Comparison of ENCODE assay signal across 8 mouse cellular contexts in genomic region chr13:90967422-90967821, GRCm38 (mm10). TPM values are rescaled to one million over a fixed set of nuclear protein-coding genes. Genes with fewer than 3 reads are reported as not detected.
DNase-seq lines count a peak whose midpoint lies in the region; ATAC-seq lines count a peak whose summit lies in the region.

No protein-coding gene starts in this region.

- no peaks in the 10 kb centered on the region for H3K36me3 ChIP-seq in hindbrain, embryonic 14.5 days (replicated peaks; ENCODE audit: control insufficient read depth, insufficient read depth)

- H3K4me2 ChIP-seq in hindbrain, embryonic 14.5 days (replicated peaks) = no peak overlapping the region

- ATAC-seq in hindbrain, embryonic 14.5 days (ENCODE audit: low FRiP score) = peak; percentile 90

- H3K27ac ChIP-seq in hindbrain, embryonic 14.5 days = no peak overlapping the region

- DNase-seq in MN1 (ENCODE audit: low spot score) = peak; percentile 84
- DNase-seq in cerebellum, adult 11-12 months = peak; percentile 67
- peak; percentile 78 for DNase-seq in forelimb bud, embryonic 11.5 days (ENCODE audit: low read depth, low spot score)
- peak; percentile 84 for DNase-seq in hindbrain, embryonic 14.5 days (ENCODE audit: low spot score)
- peak; percentile 85 to 86 for DNase-seq in layer of hippocampus, postnatal 14 days (ENCODE audit: low spot score in 2 of 2)
- peak; percentile 88 for DNase-seq in lung, postnatal 36 days
- peak; percentile 89 for DNase-seq in right cerebral cortex, adult 18-20 months
- DNase-seq in urinary bladder, adult 18-20 months (ENCODE audit: low spot score in 2 of 2) = peak; percentile 62 to 78

- no peak overlapping the region for H3K4me3 ChIP-seq in hindbrain, embryonic 14.5 days (replicated peaks; ENCODE audit: low read length)

- no peaks in the 10 kb centered on the region for H3K9me3 ChIP-seq in hindbrain, embryonic 14.5 days (ENCODE audit: control insufficient read depth, low read length)

- H3K27me3 ChIP-seq in hindbrain, embryonic 14.5 days (ENCODE audit: control insufficient read depth, insufficient read depth, low read length) = no peaks in the 10 kb centered on the region

- H3K4me1 ChIP-seq in hindbrain, embryonic 14.5 days (replicated peaks; ENCODE audit: control insufficient read depth, insufficient read depth, low read length) = no peaks in the 10 kb centered on the region

- no peak overlapping the region for H3K9ac ChIP-seq in hindbrain, embryonic 14.5 days

- 5% methylated on average over 4 of the region's 4 CpGs for WGBS in hindbrain, embryonic 14.5 days

RNA-seq across cellular contexts. Expression of gene Rps23, which starts 44.7 kb away (rescaled TPM):
- polyA plus RNA-seq in hindbrain, embryonic 14.5 days (2014; fragmentation: Nextera tagmentation; extraction: Ambion mirVana) = 132 and 156 TPM in 2 replicates
- total RNA-seq in layer of hippocampus, postnatal 14 days (2021) = 100 to 1,000 TPM; 214 to 220 TPM
